Mouse (Mus musculus): ENCODE results near the gene Tmem238. TPM values are rescaled to one million over a fixed set of nuclear protein-coding genes. Genes with fewer than 3 reads are reported as not detected.

Gene Tmem238
- 10 to 100 TPM; 11.1 to 18.2 TPM for polyA plus RNA-seq (2017; shearing (Covaris generic))

DNA sequence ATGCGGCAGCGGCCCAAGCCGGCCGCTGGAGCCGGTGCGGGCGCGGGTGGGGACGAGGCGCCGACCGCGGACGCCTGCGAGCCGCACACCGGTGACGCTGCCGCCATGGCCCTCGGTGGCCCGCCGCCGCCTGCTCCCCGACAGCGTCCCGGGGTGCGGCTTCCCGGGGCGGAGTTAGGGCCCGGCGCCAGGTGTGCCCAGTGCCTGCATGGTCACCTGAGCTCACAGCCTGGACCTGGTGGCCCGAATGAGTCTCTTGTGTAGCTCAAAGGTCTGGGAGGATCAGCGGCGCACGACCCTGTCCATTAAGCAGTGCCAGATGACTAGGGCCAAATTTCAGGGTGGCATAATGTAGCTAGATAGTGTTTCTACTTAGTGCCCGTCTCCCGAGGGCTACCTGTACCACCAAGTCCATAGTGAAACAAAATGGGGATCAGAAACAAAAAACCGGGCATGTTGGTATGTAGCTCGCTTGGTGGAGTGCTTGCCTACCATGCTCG lies at the start of gene Tmem238:
Tmem238 (minus strand) TSS at position 221 of the 500 bp plus-strand sequence.

DNA sequence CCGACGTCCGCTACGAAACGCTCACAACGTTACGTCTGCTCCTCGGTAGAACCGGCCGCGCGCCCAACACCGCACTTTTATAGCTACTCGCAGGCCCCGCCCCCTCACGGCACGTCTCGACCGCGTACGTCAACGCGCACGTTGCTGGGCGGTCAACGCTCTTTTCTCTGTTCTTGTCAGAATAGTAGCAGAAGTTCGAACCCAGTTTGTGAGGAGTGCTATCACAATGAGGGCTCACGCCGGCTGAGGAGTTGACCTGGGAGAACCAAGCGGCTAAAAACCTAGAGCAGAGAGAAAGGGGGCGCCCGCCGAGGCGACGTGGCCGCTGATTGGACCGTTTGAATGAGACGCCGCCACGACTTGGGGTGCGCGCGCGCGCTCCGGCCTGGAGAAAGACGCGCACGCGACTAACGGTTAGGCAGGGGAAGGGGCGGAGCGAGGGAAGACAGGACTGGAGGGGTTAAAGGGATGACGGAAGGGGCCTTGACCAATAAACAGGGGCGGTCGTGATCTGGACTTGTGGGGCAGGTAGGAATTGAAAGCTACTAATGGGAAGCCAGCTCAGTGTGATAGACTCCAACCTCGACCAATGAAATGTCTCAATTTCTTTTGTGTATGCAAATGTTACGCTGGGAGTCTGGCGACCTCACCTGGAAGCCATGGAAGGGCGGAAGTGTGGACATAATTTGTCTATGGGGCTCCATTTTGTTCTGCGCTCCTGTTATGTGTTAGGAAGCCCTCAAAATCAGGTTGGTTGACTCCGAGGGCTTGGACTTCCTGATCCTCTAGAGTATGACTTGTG lies 23.0 kb upstream of the Tmem238 start, which contains the start of gene Ube2s:
Ube2s (minus strand) TSS at position 288 of the 802 bp plus-strand sequence.

DNA sequence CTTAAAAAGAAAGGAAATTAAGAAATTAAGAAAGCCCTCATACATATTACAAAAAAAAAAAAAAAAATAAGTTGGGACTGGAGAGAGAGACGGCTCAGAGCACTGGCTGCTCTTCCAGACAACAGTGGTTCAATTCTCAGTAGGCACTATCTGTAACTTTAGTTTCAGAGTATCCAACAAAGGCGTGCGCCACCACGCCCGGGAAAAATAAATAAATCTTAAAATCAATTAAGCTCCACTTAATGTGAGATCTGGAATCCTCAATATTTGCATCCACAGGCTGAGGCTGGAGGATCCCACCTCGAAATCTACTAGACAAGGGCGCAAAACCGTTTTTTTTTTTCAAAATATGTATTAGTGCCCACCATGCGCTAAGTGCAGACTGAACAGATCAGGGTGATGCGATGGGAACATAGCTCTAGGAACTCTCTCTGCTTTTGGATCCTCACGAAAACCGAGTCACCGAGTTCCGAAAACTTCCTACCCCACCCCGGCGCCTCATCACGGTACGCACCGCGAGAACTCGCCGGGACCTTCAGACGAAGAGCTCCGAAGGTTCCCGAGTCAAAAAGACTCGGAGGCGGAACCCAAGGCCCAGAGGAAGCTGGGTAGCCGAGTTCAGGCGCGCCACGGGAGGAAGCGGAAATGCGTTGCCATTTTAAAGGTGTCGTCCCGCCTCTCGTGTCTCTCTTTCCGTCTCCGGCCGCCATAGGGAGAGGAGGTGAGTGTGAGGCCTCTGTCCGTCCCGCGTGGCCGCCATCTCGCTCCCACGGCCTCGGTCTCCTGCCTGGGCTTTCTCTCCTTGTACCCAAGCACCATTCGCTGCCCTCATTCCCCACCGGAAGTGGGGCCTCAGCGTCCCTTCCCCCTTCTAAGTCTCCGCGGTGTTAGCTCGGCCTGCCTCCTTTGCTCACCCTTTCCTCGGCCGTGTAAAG lies 3.1 kb upstream of the Tmem238 start, which contains the start of gene Rpl28:
Rpl28 (plus strand) TSS at position 597 of the 935 bp plus-strand sequence.

GRCm38 (mm10) chr7:4782759-4783158 lies 6.7 kb downstream of the Tmem238 start, which contains the start of the genes Il11 and Tmem190:
Il11 (minus strand) TSS chr7:4782859.
Tmem190 (plus strand) TSS chr7:4782937.

DNA sequence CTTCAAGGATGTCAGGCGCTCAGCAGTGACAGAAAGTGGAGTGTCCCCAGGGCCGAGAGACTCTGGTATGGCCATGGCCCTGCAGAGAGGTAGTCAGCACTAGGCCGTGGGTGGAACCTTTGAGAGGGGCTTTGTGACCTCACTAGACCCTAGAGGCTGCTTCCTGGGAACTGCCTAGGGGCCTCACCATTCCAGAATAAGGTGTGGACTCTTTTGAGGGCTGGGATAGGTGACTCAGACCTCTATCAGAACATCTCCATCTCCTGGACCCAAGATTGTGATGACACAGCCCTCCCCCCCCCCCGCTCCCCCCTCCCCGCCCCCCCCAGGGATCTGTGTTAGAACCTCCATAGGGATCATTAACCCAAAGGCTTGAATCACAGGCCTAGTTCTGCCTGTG lies 18.3 kb downstream of the Tmem238 start, which contains the start of gene Fam71e2:
Fam71e2 (minus strand) TSS at position 101 of the 400 bp plus-strand sequence.

GRCm38 (mm10) chr7:4752821-4753570 lies 36.5 kb downstream of the Tmem238 start, which contains the start of gene Cox6b2:
Cox6b2 (minus strand) TSS chr7:4753094.

GRCm38 (mm10) chr7:4739544-4740275 lies 49.7 kb downstream of the Tmem238 start, which contains the start of gene Kmt5c:
Kmt5c (plus strand) TSS chr7:4740115.

Other genes with a start within 250 kb of the Tmem238 start
- gene Syt5, start 242.1 kb downstream of the Tmem238 start, polyA plus RNA-seq (2017; shearing (Covaris generic)), result 1 to 10 TPM in 1 of 2 experiments, under 1 TPM in 1; 0.53 to 1.3 TPM
- 1 to 10 TPM in 1 of 2 experiments, not detected in 1; 1.1 TPM for gene Ptprh, start 185.6 kb downstream of the Tmem238 start, polyA plus RNA-seq (2017; shearing (Covaris generic))
- gene Tmem86b, start 158.2 kb downstream of the Tmem238 start, polyA plus RNA-seq (2017; shearing (Covaris generic)), result 10 to 100 TPM; 12.1 to 12.7 TPM
- 100 to 1,000 TPM; 275 to 316 TPM for gene Ppp6r1, start 130.6 kb downstream of the Tmem238 start, polyA plus RNA-seq (2017; shearing (Covaris generic))
- 10 to 100 TPM; 62.6 to 74.0 TPM for gene Hspbp1, start 104.6 kb downstream of the Tmem238 start, polyA plus RNA-seq (2017; shearing (Covaris generic))
- gene Brsk1, start 99.1 kb downstream of the Tmem238 start, polyA plus RNA-seq (2017; shearing (Covaris generic)), result under 1 TPM in 1 of 2 experiments, not detected in 1; 0.64 TPM
- under 1 TPM; 0.39 to 0.65 TPM for gene Tmem150b, start 64.4 kb downstream of the Tmem238 start, polyA plus RNA-seq (2017; shearing (Covaris generic))
- gene Kmt5c, start 49.5 kb downstream of the Tmem238 start, polyA plus RNA-seq (2017; shearing (Covaris generic)), result 10 to 100 TPM; 39.6 to 41.0 TPM
- gene Cox6b2, start 36.6 kb downstream of the Tmem238 start, polyA plus RNA-seq (2017; shearing (Covaris generic)), result 1 to 10 TPM in 1 of 2 experiments, not detected in 1; 3.1 TPM
- not detected for gene Fam71e2, start 18.4 kb downstream of the Tmem238 start, polyA plus RNA-seq (2017; shearing (Covaris generic))
- under 1 TPM; 0.18 to 0.23 TPM for gene Il11, start 6.8 kb downstream of the Tmem238 start, polyA plus RNA-seq (2017; shearing (Covaris generic))
- 1 to 10 TPM in 1 of 2 experiments, under 1 TPM in 1; 0.37 to 1.1 TPM for gene Tmem190, start 6.7 kb downstream of the Tmem238 start, polyA plus RNA-seq (2017; shearing (Covaris generic))
- 100 to 1,000 TPM; 268 to 278 TPM for gene Rpl28, start 3.2 kb upstream of the Tmem238 start, polyA plus RNA-seq (2017; shearing (Covaris generic))
- gene Ube2s, start 22.9 kb upstream of the Tmem238 start, polyA plus RNA-seq (2017; shearing (Covaris generic)), result 100 to 1,000 TPM in 1 of 2 experiments, 10 to 100 TPM in 1; 99.5 to 166 TPM
- gene Shisa7, start 55.0 kb upstream of the Tmem238 start, polyA plus RNA-seq (2017; shearing (Covaris generic)), result not detected
- gene Isoc2b, start 80.6 kb upstream of the Tmem238 start, polyA plus RNA-seq (2017; shearing (Covaris generic)), result 10 to 100 TPM; 23.8 to 37.5 TPM
- gene Isoc2a, start 87.5 kb upstream of the Tmem238 start, polyA plus RNA-seq (2017; shearing (Covaris generic)), result 1 to 10 TPM in 1 of 2 experiments, under 1 TPM in 1; 0.75 to 1.2 TPM
- gene Gm36210, start 116.9 kb upstream of the Tmem238 start, polyA plus RNA-seq (2017; shearing (Covaris generic)), result under 1 TPM in 1 of 2 experiments, not detected in 1; 0.12 TPM
- 1 to 10 TPM; 2.0 to 2.2 TPM for gene Zfp628, start 125.6 kb upstream of the Tmem238 start, polyA plus RNA-seq (2017; shearing (Covaris generic))
- gene Nat14, start 132.4 kb upstream of the Tmem238 start, polyA plus RNA-seq (2017; shearing (Covaris generic)), result under 1 TPM; 0.27 to 0.86 TPM
- gene Ssc5d, start 136.1 kb upstream of the Tmem238 start, polyA plus RNA-seq (2017; shearing (Covaris generic)), result under 1 TPM; 0.27 to 0.40 TPM
- gene Sbk2, start 174.8 kb upstream of the Tmem238 start, polyA plus RNA-seq (2017; shearing (Covaris generic)), result under 1 TPM in 1 of 2 experiments, not detected in 1; 0.51 TPM
- gene Sbk3, start 181.5 kb upstream of the Tmem238 start, polyA plus RNA-seq (2017; shearing (Covaris generic)), result under 1 TPM in 1 of 2 experiments, not detected in 1; 0.26 TPM
- gene Zfp579, start 206.5 kb upstream of the Tmem238 start, polyA plus RNA-seq (2017; shearing (Covaris generic)), result 10 to 100 TPM; 20.6 to 23.4 TPM
- gene Zfp524, start 224.8 kb upstream of the Tmem238 start, polyA plus RNA-seq (2017; shearing (Covaris generic)), result 10 to 100 TPM; 31.2 to 51.7 TPM
- gene Fiz1, start 225.0 kb upstream of the Tmem238 start, polyA plus RNA-seq (2017; shearing (Covaris generic)), result 10 to 100 TPM; 41.3 to 45.3 TPM
- 1 to 10 TPM; 6.1 to 8.1 TPM for gene Gm44973, start 225.8 kb upstream of the Tmem238 start, polyA plus RNA-seq (2017; shearing (Covaris generic))
- gene Zfp865, start 230.7 kb upstream of the Tmem238 start, polyA plus RNA-seq (2017; shearing (Covaris generic)), result 1 to 10 TPM; 7.8 to 8.4 TPM
- not detected for gene Ccdc106, start 230.9 kb upstream of the Tmem238 start, polyA plus RNA-seq (2017; shearing (Covaris generic))
- not detected for gene 4632433K11Rik, start 244.5 kb upstream of the Tmem238 start, polyA plus RNA-seq (2017; shearing (Covaris generic))
- 1 to 10 TPM; 3.9 to 4.1 TPM for gene Zfp784, start 248.8 kb upstream of the Tmem238 start, polyA plus RNA-seq (2017; shearing (Covaris generic))